Mouse (Mus musculus) pancreas, adult 10 weeks (tissue): ENCODE results near the gene Ostc. TPM values are rescaled to one million over a fixed set of nuclear protein-coding genes. Genes with fewer than 3 reads are reported as not detected.

ENCODE experiments used
- polyA plus RNA-seq: library from polyadenylated mRNA; stranded (reverse); fragments of 350-450 nt; fragmentation: Illumina TruSeq; extraction: RNeasy Lipid Tissue Mini Kit (QIAGEN cat#74804); gene quantifications from one replicate; pipeline ENCODE4 v1.2.3, GENCODE M21; 2015; ENCODE audit warnings: low read depth, low replicate concordance; ENCODE audit not compliant: insufficient read depth

Ostc gene
- 57.0 TPM for polyA plus RNA-seq

DNA sequence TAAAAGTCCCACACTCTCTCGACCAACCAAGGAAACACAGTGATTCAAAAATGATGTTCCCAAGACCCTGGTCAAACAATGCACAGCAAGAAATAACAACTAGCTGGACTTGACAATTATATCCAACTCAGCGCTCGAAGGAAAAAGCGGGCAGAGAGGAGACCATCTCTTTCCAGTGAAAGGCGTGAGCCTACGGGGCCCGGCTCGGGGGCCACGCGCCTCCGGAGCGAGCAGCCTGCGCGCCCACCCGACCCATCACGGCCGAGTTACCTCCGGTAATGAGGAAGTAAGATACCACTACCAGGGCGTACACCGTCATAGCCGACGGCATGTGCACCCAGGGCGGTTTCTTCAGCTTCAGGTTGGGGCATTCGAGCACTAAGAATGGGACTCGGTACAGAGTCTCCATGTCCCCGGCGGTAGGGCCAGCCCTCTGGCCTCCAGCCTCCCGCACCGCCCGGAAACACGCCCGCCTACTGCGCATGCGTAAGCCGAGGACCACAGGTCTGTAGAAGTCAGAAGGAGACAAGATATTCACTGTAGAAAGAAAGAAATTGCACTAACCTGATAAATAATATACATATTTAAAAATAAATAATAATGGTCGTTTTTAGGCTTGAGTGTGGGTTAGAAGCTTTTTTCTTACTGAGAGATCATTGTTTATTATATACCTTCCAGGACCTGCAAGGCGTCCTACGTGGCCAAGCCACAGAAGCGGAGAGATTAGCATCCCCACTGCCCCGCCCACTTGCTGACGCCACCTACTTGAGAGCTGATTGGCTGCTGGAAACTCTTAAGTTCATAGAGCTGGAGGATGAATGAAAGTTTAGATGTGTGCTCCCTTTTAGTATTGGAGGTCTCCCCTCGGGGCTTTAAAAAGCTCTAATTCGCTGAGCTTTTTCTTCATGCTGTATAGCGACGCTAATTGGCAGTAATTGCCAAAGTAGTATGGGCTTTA is at the start of gene Ostc:
Ostc (minus strand) TSS at position 478 of the 958 bp plus-strand sequence.

DNA sequence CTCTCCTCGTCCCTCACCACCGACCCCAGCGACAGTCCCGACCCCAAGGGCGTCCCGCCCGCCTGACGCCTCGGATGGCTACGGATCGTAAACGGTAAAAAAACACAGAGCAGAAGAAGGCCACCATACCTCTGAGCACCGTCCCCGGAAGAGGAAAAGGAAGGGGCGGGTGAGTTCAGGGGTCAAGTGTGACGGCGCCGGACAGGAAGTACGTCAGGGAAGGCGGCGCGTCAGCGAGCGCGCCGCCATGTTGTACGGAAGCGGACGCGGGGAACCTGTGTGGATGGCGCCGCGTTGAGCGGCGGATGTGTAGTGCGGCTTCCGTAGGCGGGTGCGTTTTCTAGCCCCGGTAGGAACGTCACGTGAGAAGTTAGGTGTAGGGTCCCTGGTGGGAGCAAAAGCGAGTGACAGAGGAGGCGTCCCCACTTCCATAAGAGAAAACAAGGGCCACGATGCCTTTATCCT is 21.0 kb upstream of the Ostc start, which contains the start of gene Rpl34:
Rpl34 (minus strand) TSS at position 210 of the 465 bp plus-strand sequence.

Other genes with a start within 250 kb of the Ostc start
- not detected for gene Etnppl, start 92.0 kb downstream of the Ostc start, polyA plus RNA-seq
- 488 TPM for gene Rpl34, start 21.0 kb upstream of the Ostc start, polyA plus RNA-seq